Mouse (Mus musculus) MEL (cell line): ENCODE measurements around the gene Alg3. TPM values are rescaled to one million over a fixed set of nuclear protein-coding genes. Genes with fewer than 3 reads are reported as not detected.
A peak's percentile ranks its signal among the peaks of the same experiment; 100 is the strongest.

Experiments used
- DNase-seq: peaks from one replicate; pipeline ENCODE4 v3.0.0; 2011; ENCODE audit warnings: low read depth, low spot score
- H3K27ac ChIP-seq: 2 replicates; pipeline ENCODE4 v1.5.1; 2012; ENCODE audit warnings: low read depth, mild to moderate bottlenecking, control low read depth, low read length, moderate library complexity; ENCODE audit not compliant: control insufficient read depth
- H3K27me3 ChIP-seq, 2 experiments: fragments of 150-350 bp in 1 of 2; sonication (generic) in 1 of 2; 2 replicates each; pipeline ENCODE4 v1.6.1; 2012; ENCODE audit warnings: low read length in 2 of 2, mild to moderate bottlenecking in 2 of 2, improper control_type of control experiment in 1 of 2, moderate library complexity in 1 of 2; ENCODE audit not compliant: insufficient read depth in 2 of 2, control insufficient read depth in 1 of 2
- H3K36me3 ChIP-seq, 2 experiments: 2 replicates each; pipeline ENCODE4 v1.6.1; 2012 to 2014; ENCODE audit warnings: low read length in 2 of 2, improper control_type of control experiment in 1 of 2, inconsistent platforms in 1 of 2, mild to moderate bottlenecking in 1 of 2; ENCODE audit not compliant: insufficient read depth in 2 of 2, control insufficient read depth in 1 of 2
- H3K4me1 ChIP-seq, 2 experiments: fragments of 150-350 bp in 1 of 2; sonication (generic) in 1 of 2; 2 replicates each; pipeline ENCODE4 v1.6.1; 2012; ENCODE audit warnings: low read length in 2 of 2, improper control_type of control experiment in 1 of 2, mild to moderate bottlenecking in 1 of 2; ENCODE audit not compliant: insufficient read depth in 2 of 2, control insufficient read depth in 1 of 2
- H3K4me3 ChIP-seq, 2 experiments: fragments of 150-350 bp in 1 of 2; sonication (generic) in 1 of 2; 2 replicates each; pipeline ENCODE4 v1.5.1; 2012; ENCODE audit warnings: low read depth in 2 of 2, low read length in 2 of 2, mild to moderate bottlenecking in 2 of 2, moderate library complexity in 2 of 2, control low read depth in 1 of 2, improper control_type of control experiment in 1 of 2; ENCODE audit not compliant: control insufficient read depth in 1 of 2, insufficient read depth in 1 of 2
- H3K79me2 ChIP-seq: 2 replicates; pipeline ENCODE4 v1.6.1; 2012; ENCODE audit warnings: mild to moderate bottlenecking, low read length, moderate library complexity; ENCODE audit not compliant: control insufficient read depth, poor library complexity, insufficient read depth
- H3K9ac ChIP-seq: 2 replicates; pipeline ENCODE4 v1.6.1; 2012; ENCODE audit warnings: low read depth, mild to moderate bottlenecking, control low read depth, low read length, moderate library complexity; ENCODE audit not compliant: control insufficient read depth, poor library complexity, severe bottlenecking
- H3K9me3 ChIP-seq: fragments of 150-350 bp; sonication (generic); replicated peaks from 2 replicates; pipeline ENCODE4 v1.6.1; 2012; ENCODE audit warnings: mild to moderate bottlenecking, low read length, improper control_type of control experiment, moderate library complexity; ENCODE audit not compliant: insufficient read depth
- BHLHE40 ChIP-seq: IDR thresholded peaks from 2 replicates; pipeline ENCODE4 v1.6.1; 2012; ENCODE audit warnings: low read depth, mild to moderate bottlenecking, inconsistent platforms, low read length, improper control_type of control experiment, borderline replicate concordance
- CHD1 ChIP-seq: IDR thresholded peaks from 2 replicates; pipeline ENCODE4 v1.6.1; 2012; ENCODE audit warnings: low read depth, mild to moderate bottlenecking, inconsistent platforms, low read length, improper control_type of control experiment
- CHD2 ChIP-seq: IDR thresholded peaks from 2 replicates; pipeline ENCODE4 v1.6.1; 2011; ENCODE audit warnings: low read length, improper control_type of control experiment
- CTCF ChIP-seq, 3 experiments: IDR thresholded peaks in 2 of 3; conservative IDR thresholded peaks in 1 of 3; 2 replicates each; pipeline ENCODE4 v1.5.1; 2011 to 2012; ENCODE audit warnings: low read length in 3 of 3, low read depth in 2 of 3, mild to moderate bottlenecking in 2 of 3, improper control_type of control experiment in 1 of 3, inconsistent platforms in 1 of 3, mixed read lengths in 1 of 3, moderate library complexity in 1 of 3; ENCODE audit not compliant: control insufficient read depth in 1 of 3, insufficient read depth in 1 of 3, poor library complexity in 1 of 3, severe bottlenecking in 1 of 3
- E2F4 ChIP-seq: IDR thresholded peaks from 2 replicates; pipeline ENCODE4 v1.6.1; 2011; ENCODE audit warnings: low read depth, low read length, improper control_type of control experiment, borderline replicate concordance
- EP300 ChIP-seq, 2 experiments: IDR thresholded peaks; 2 replicates each; pipeline ENCODE4 v1.6.1; 2011; ENCODE audit warnings: improper control_type of control experiment in 2 of 2, low read length in 2 of 2, low read depth in 1 of 2, mild to moderate bottlenecking in 1 of 2
- ETS1 ChIP-seq: IDR thresholded peaks from 2 replicates; pipeline ENCODE4 v1.6.1; 2012; ENCODE audit warnings: low read depth, mild to moderate bottlenecking, inconsistent platforms, low read length, improper control_type of control experiment, moderate library complexity
- GABPA ChIP-seq: IDR thresholded peaks from 2 replicates; pipeline ENCODE4 v1.6.1; 2012; ENCODE audit warnings: low read depth, mild to moderate bottlenecking, inconsistent platforms, low read length, improper control_type of control experiment, moderate library complexity
- JUND ChIP-seq: IDR thresholded peaks from 2 replicates; pipeline ENCODE4 v1.6.1; 2011; ENCODE audit warnings: low read depth, mild to moderate bottlenecking, improper control_type of control experiment, low read length
- MAFK ChIP-seq: IDR thresholded peaks from 2 replicates; pipeline ENCODE4 v1.6.1; 2011; ENCODE audit warnings: low read depth, mild to moderate bottlenecking, low read length, improper control_type of control experiment, borderline replicate concordance
- MAZ ChIP-seq: IDR thresholded peaks from 2 replicates; pipeline ENCODE4 v1.6.1; 2012; ENCODE audit warnings: low read depth, mild to moderate bottlenecking, inconsistent platforms, low read length, improper control_type of control experiment
- MEF2A ChIP-seq: IDR thresholded peaks from 2 replicates; pipeline ENCODE4 v1.6.1; 2014; ENCODE audit warnings: low read depth, mild to moderate bottlenecking, inconsistent platforms, low read length, improper control_type of control experiment; ENCODE audit not compliant: poor library complexity, insufficient replicate concordance, severe bottlenecking; ENCODE audit errors: extremely low read depth
- MXI1 ChIP-seq: IDR thresholded peaks from 2 replicates; pipeline ENCODE4 v1.6.1; 2011; ENCODE audit warnings: mild to moderate bottlenecking, low read depth, low read length, improper control_type of control experiment
- MYC ChIP-seq: IDR thresholded peaks from 2 replicates; pipeline ENCODE4 v1.6.1; 2011; ENCODE audit warnings: low read depth, mild to moderate bottlenecking, low read length, improper control_type of control experiment, moderate library complexity
- NRF1 ChIP-seq: IDR thresholded peaks from 2 replicates; pipeline ENCODE4 v1.6.1; 2014; ENCODE audit warnings: low read depth, mild to moderate bottlenecking, inconsistent platforms, low read length, improper control_type of control experiment, moderate library complexity; ENCODE audit not compliant: poor library complexity, insufficient read depth, severe bottlenecking
- POLR2A ChIP-seq, 2 experiments: IDR thresholded peaks; 2 replicates each; pipeline ENCODE4 v1.6.1; 2011 to 2012; ENCODE audit warnings: low read length in 2 of 2, mild to moderate bottlenecking in 2 of 2, control low read depth in 1 of 2, improper control_type of control experiment in 1 of 2, low read depth in 1 of 2, moderate library complexity in 1 of 2; ENCODE audit not compliant: control insufficient read depth in 1 of 2, insufficient read depth in 1 of 2, poor library complexity in 1 of 2
- POLR2AphosphoS2 ChIP-seq: IDR thresholded peaks from 2 replicates; pipeline ENCODE4 v1.6.1; 2011; ENCODE audit warnings: low read length, improper control_type of control experiment
- POLR2AphosphoS5 ChIP-seq: IDR thresholded peaks from 2 replicates; pipeline ENCODE4 v1.6.1; 2012; ENCODE audit warnings: low read depth, borderline replicate concordance, mild to moderate bottlenecking, inconsistent platforms, low read length, moderate library complexity, mixed read lengths
- RAD21 ChIP-seq: IDR thresholded peaks from 2 replicates; pipeline ENCODE4 v1.6.1; 2011; ENCODE audit warnings: mild to moderate bottlenecking, low read depth, low read length, improper control_type of control experiment
- RCOR1 ChIP-seq: IDR thresholded peaks from 2 replicates; pipeline ENCODE4 v1.6.1; 2012; ENCODE audit warnings: low read depth, mild to moderate bottlenecking, inconsistent platforms, low read length, improper control_type of control experiment
- SMC3 ChIP-seq: IDR thresholded peaks from 2 replicates; pipeline ENCODE4 v1.6.1; 2011; ENCODE audit warnings: low read depth, low read length, improper control_type of control experiment
- TBP ChIP-seq: IDR thresholded peaks from 2 replicates; pipeline ENCODE4 v1.8.0; 2011; ENCODE audit warnings: low read depth, low read length, improper control_type of control experiment
- TCF12 ChIP-seq: IDR thresholded peaks from 2 replicates; pipeline ENCODE4 v1.6.1; 2014; ENCODE audit warnings: low read depth, mild to moderate bottlenecking, inconsistent platforms, low read length, improper control_type of control experiment, moderate library complexity
- USF1 ChIP-seq: IDR thresholded peaks from 2 replicates; pipeline ENCODE4 v1.6.1; 2014; ENCODE audit warnings: low read depth, mild to moderate bottlenecking, inconsistent platforms, low read length, improper control_type of control experiment, moderate library complexity
- USF2 ChIP-seq, 2 experiments: IDR thresholded peaks; 2 replicates each; pipeline ENCODE4 v1.6.1; 2011 to 2012; ENCODE audit warnings: improper control_type of control experiment in 2 of 2, low read length in 2 of 2, borderline replicate concordance in 1 of 2, inconsistent platforms in 1 of 2, low read depth in 1 of 2, mild to moderate bottlenecking in 1 of 2; ENCODE audit not compliant: insufficient read depth in 1 of 2
- ZC3H11A ChIP-seq: IDR thresholded peaks from 2 replicates; pipeline ENCODE4 v1.6.1; 2012; ENCODE audit warnings: low read depth, mild to moderate bottlenecking, inconsistent platforms, low read length, improper control_type of control experiment
- ZKSCAN1 ChIP-seq: IDR thresholded peaks from 2 replicates; pipeline ENCODE4 v1.6.1; 2012; ENCODE audit warnings: low read depth, mild to moderate bottlenecking, inconsistent platforms, low read length, improper control_type of control experiment, moderate library complexity
- ZMIZ1 ChIP-seq: IDR thresholded peaks from 2 replicates; pipeline ENCODE4 v1.6.1; 2012; ENCODE audit warnings: low read depth, mild to moderate bottlenecking, inconsistent platforms, low read length, improper control_type of control experiment, moderate library complexity
- ZNF384 ChIP-seq: IDR thresholded peaks from 2 replicates; pipeline ENCODE4 v1.6.1; 2012; ENCODE audit warnings: low read depth, mild to moderate bottlenecking, inconsistent platforms, low read length, improper control_type of control experiment
- polyA plus RNA-seq, 2 experiments: library from polyadenylated mRNA; stranded (reverse) in 1 of 2; unstranded in 1 of 2; fragments of >175 nt in 1 of 2; fragments of >200 nt in 1 of 2; gene quantifications; 2 replicates each; pipeline versions ENCODE4 v1.2.1 to v1.2.4; 2012; ENCODE audit warnings: low replicate concordance in 2 of 2, low read depth in 1 of 2; ENCODE audit not compliant: insufficient read length in 2 of 2, insufficient read depth in 1 of 2, missing spikeins in 1 of 2
- total RNA-seq: library from RNA; depleted of rRNA; stranded (reverse); fragments of 300-350 nt; gene quantifications from 2 replicates; pipeline ENCODE4 v1.2.3, GENCODE M21; 2012

Gene Alg3
- total and polyA plus RNA-seq, 3 experiments: 25.6 to 218 (median 67.6) TPM

- DNase-seq: peak; percentile 56
- Histone ChIP-seq H3K27me3 (no peaks in the 10 kb centered on the region), H3K79me2 (no peaks in the 10 kb centered on the region), H3K27ac (no peak overlapping the region), H3K36me3 (peaks cover 0 to 11% of the 10 kb centered on the region in 2 experiments)
- no peak for TF ChIP-seq TBP
- no peak for TF ChIP-seq ZNF384
- TF ChIP-seq EP300 (IDR thresholded peaks at IDR 0.05; ENCODE audit: low read depth in 1 of 2, low read length in 2 of 2): no peak
- TF ChIP-seq ZC3H11A: peak; percentile 68
- no peak for TF ChIP-seq CHD1
- TF ChIP-seq MEF2A: no peak
- TF ChIP-seq CTCF (IDR thresholded peaks at IDR 0.05 in 2 of 3, conservative IDR thresholded peaks at IDR 0.05 in 1 of 3; ENCODE audit: control insufficient read depth in 1 of 3, insufficient read depth in 1 of 3, low read depth in 2 of 3, low read length in 3 of 3, poor library complexity in 1 of 3, severe bottlenecking in 1 of 3): peak; percentile 61 to 88 (median 78)
- no peak for TF ChIP-seq USF2 (IDR thresholded peaks at IDR 0.05; ENCODE audit: borderline replicate concordance in 1 of 2, insufficient read depth in 1 of 2, low read depth in 1 of 2, low read length in 2 of 2)
- TF ChIP-seq TCF12: no peak
- TF ChIP-seq RCOR1: no peak
- no peak for TF ChIP-seq NRF1
- no peak for TF ChIP-seq E2F4
- peak; percentile 69 for TF ChIP-seq SMC3
- TF ChIP-seq GABPA: no peak
- TF ChIP-seq USF1: no peak
- no peak for TF ChIP-seq MAFK
- peak; percentile 83 for TF ChIP-seq RAD21
- no peak for TF ChIP-seq ZMIZ1
- TF ChIP-seq, all 39 proteins: peak for 4
- Histone ChIP-seq H3K9me3 (no peaks in the 10 kb centered on the region), H3K9ac (no peak overlapping the region), H3K4me1 (peaks cover 5 to 13% of the 10 kb centered on the region in 2 experiments), H3K4me3 (no peak overlapping the region)
Measured at GRCm38 (mm10) chr16:20642161-20642560, 30.6 kb upstream of the Alg3 start.

- Histone ChIP-seq H3K27me3 (no peaks in the 10 kb centered on the region), H3K79me2 (no peaks in the 10 kb centered on the region), H3K27ac (no peak overlapping the region), H3K9me3 (no peaks in the 10 kb centered on the region), H3K4me3 (no peak overlapping the region), H3K4me1 (0 out of 4 replicates have a peak, but pooled peaks cover 0 to 3% of the 10 kb centered on the region in 2 experiments), H3K36me3 (peaks cover 0 to 2% of the 10 kb centered on the region in 2 experiments; a peak in 3 of 4 replicates), H3K9ac (no peak overlapping the region)
- no peak for TF ChIP-seq POLR2A (IDR thresholded peaks at IDR 0.05; ENCODE audit: control insufficient read depth in 1 of 2, insufficient read depth in 1 of 2, low read depth in 1 of 2, low read length in 2 of 2, poor library complexity in 1 of 2)
- no peak for TF ChIP-seq USF1
- no peak for TF ChIP-seq MAZ
- no peak for TF ChIP-seq GABPA
- no peak for TF ChIP-seq ZC3H11A
- no peak for TF ChIP-seq JUND
- no peak for TF ChIP-seq CHD2
- no peak for TF ChIP-seq TCF12
- no peak for TF ChIP-seq CHD1
- TF ChIP-seq RCOR1: no peak
- no peak for TF ChIP-seq BHLHE40
- no peak for TF ChIP-seq MYC
- TF ChIP-seq MXI1: no peak
- TF ChIP-seq TBP: no peak
- no peak for TF ChIP-seq MAFK
- no peak for TF ChIP-seq POLR2AphosphoS2
- no peak for TF ChIP-seq ETS1
- no peak for TF ChIP-seq ZKSCAN1
- no peak for TF ChIP-seq POLR2AphosphoS5
- no peak for TF ChIP-seq SMC3
- no peak for DNase-seq
Measured at GRCm38 (mm10) chr16:20638367-20638766, 26.8 kb upstream of the Alg3 start.
